Mouse (Mus musculus) embryonic fibroblast, embryonic 13.5 days (primary cell): ENCODE measurements around the gene Yipf2. TPM values are rescaled to one million over a fixed set of nuclear protein-coding genes. Genes with fewer than 3 reads are reported as not detected.
"Not testable (repeated sequence)": the region's sequence is repeated elsewhere in the genome, so short reads cannot be mapped to it uniquely, and the experiment has no call there.

ENCODE experiments used
- H3K27ac ChIP-seq: 2 replicates; pipeline ENCODE4 v1.5.1; 2012; ENCODE audit warnings: low read length, control low read depth, inconsistent platforms; ENCODE audit not compliant: insufficient read depth
- H3K4me1 ChIP-seq: 2 replicates; pipeline ENCODE4 v1.6.1; 2011; ENCODE audit warnings: low read length; ENCODE audit not compliant: control insufficient read depth, insufficient read depth
- H3K4me3 ChIP-seq: 2 replicates; pipeline ENCODE4 v1.5.1; 2011; ENCODE audit warnings: mild to moderate bottlenecking, control low read depth, low read length; ENCODE audit not compliant: insufficient read depth
- CTCF ChIP-seq: IDR thresholded peaks from 2 replicates; pipeline ENCODE4 v1.5.1; 2011; ENCODE audit warnings: mild to moderate bottlenecking, control low read depth, low read length, moderate library complexity, borderline replicate concordance; ENCODE audit not compliant: insufficient read depth
- POLR2A ChIP-seq: IDR thresholded peaks from 2 replicates; pipeline ENCODE4 v1.6.1; 2011; ENCODE audit warnings: low read depth, mild to moderate bottlenecking, control low read depth, low read length, moderate library complexity
- polyA plus RNA-seq: library from polyadenylated mRNA; stranded (reverse); fragments of >200 nt; gene quantifications from 2 replicates; pipeline ENCODE4 v1.2.4, GENCODE M21; 2011; ENCODE audit warnings: low read depth; ENCODE audit not compliant: missing spikeins, insufficient read length

Yipf2 gene
- polyA plus RNA-seq, 1 experiment: 7.4 TPM

- no peak overlapping the region for H3K27ac ChIP-seq
- no peaks in the 10 kb centered on the region for H3K4me1 ChIP-seq
- TF ChIP-seq CTCF (no peak), POLR2A (no peak)
- H3K4me3 ChIP-seq: no peak overlapping the region
Observed at GRCm38 (mm10) chr9:21601073-21601472, 8.4 kb upstream of the Yipf2 start.

GRCm38 (mm10) chr9:21600186-21600585, 7.6 kb upstream of the Yipf2 start:
- TF ChIP-seq CTCF (no peak), POLR2A (no peak)
- Histone ChIP-seq H3K27ac (no peak overlapping the region), H3K4me1 (no peaks in the 10 kb centered on the region), H3K4me3 (no peak overlapping the region)

- H3K4me1 ChIP-seq: no peaks in the 10 kb centered on the region
- H3K27ac ChIP-seq: no peak overlapping the region
- H3K4me3 ChIP-seq: no peak overlapping the region
- no peak for TF ChIP-seq CTCF
- TF ChIP-seq POLR2A: no peak
Observed at GRCm38 (mm10) chr9:21598198-21598597, 5.6 kb upstream of the Yipf2 start.

GRCm38 (mm10) chr9:21594838-21595237, 2.2 kb upstream of the Yipf2 start:
- no peaks in the 10 kb centered on the region for H3K4me1 ChIP-seq
- H3K4me3 ChIP-seq: peak overlapping the region; percentile 66
- H3K27ac ChIP-seq: no peak overlapping the region
- TF ChIP-seq CTCF (no peak), POLR2A (no peak)

GRCm38 (mm10) chr9:21594350-21594749, 1.7 kb upstream of the Yipf2 start:
- not testable (repeated sequence) for H3K4me1 ChIP-seq, H3K27ac ChIP-seq
- H3K4me3 ChIP-seq: peak overlapping the region; percentile 66

- H3K4me1 ChIP-seq: no peaks in the 10 kb centered on the region
- TF ChIP-seq POLR2A (peak; percentile 46; the same call in 1 of the 2 replicates), CTCF (no peak)
- H3K4me3 ChIP-seq: peak overlapping the region; percentile 66
- H3K27ac ChIP-seq: peak overlapping the region; percentile 57
Observed at GRCm38 (mm10) chr9:21593122-21593721, 594 bp upstream of the Yipf2 start.

- H3K27ac ChIP-seq: peak overlapping the region; percentile 3; the same call in 1 of the 2 replicates
- TF ChIP-seq CTCF: no peak
- no peak for TF ChIP-seq POLR2A
- peak overlapping the region; percentile 34 for H3K4me3 ChIP-seq
- no peaks in the 10 kb centered on the region for H3K4me1 ChIP-seq
Observed at GRCm38 (mm10) chr9:21591831-21592702, 561 bp downstream of the Yipf2 start.

GRCm38 (mm10) chr9:21591127-21591830, 1.3 kb downstream of the Yipf2 start:
- H3K4me1 ChIP-seq: no peaks in the 10 kb centered on the region
- no peak overlapping the region for H3K27ac ChIP-seq
- TF ChIP-seq CTCF (no peak), POLR2A (no peak)
- H3K4me3 ChIP-seq: no peak overlapping the region

GRCm38 (mm10) chr9:21589538-21589937, 3.1 kb downstream of the Yipf2 start:
- TF ChIP-seq CTCF: no peak
- no peak for TF ChIP-seq POLR2A
- Histone ChIP-seq H3K4me1 (no peaks in the 10 kb centered on the region), H3K27ac (no peak overlapping the region), H3K4me3 (no peak overlapping the region)

GRCm38 (mm10) chr9:21588350-21588749, 4.3 kb downstream of the Yipf2 start:
- TF ChIP-seq CTCF (no peak), POLR2A (no peak)
- Histone ChIP-seq H3K27ac (no peak overlapping the region), H3K4me1 (no peaks in the 10 kb centered on the region), H3K4me3 (no peak overlapping the region)
